Comparison of ENCODE assay signal across 18 mouse cellular contexts in the genomic region with DNA sequence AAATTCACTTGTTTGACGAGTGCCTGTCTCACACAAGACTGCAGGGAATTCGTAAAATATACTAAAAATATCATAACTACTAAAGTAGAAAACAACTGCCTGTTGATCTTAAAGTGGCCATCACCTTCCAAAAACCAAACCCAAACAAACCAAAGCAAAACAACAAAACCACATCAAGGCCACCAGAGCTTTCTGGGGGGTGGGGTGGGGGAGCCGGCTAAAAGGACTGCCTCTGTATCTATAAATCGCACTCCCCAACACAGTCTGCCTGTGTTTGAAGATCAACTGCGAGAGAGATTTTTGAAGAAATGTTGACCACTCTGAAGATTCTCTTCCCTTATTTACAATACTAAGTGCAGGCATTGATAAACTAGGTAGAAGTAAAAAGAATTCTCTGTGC. TPM values are rescaled to one million over a fixed set of nuclear protein-coding genes. Genes with fewer than 3 reads are reported as not detected.
"Had no signal": no experiment of that assay in that cellular context is flagged by ENCODE, and none has a peak within 500 bp of the region (broad histone marks: within the 10 kb centered on the region; RNA-seq: fewer than 3 reads in every experiment).

No protein-coding gene starts in this region.

- H3K4me1 ChIP-seq: neural tube, embryonic 12.5 days; neural tube, embryonic 13.5 days; neural tube, embryonic 15.5 days; stomach, embryonic 15.5 days had no signal

- H3K9me3 ChIP-seq: neural tube, embryonic 12.5 days; neural tube, embryonic 13.5 days; neural tube, embryonic 15.5 days; stomach, embryonic 15.5 days had no signal

- DNase-seq: retina, postnatal 1 day; right cerebral cortex, adult 18-20 months; right cerebral cortex, postnatal 14 days; right cerebral cortex, postnatal 25 days; right cerebral cortex, postnatal 4 days; spleen, adult 18-20 months; thymus, adult 18-20 months; thymus, adult 2 months; thymus, postnatal 14 days; thymus, postnatal 25 days; thymus, postnatal 36 days; thymus, postnatal 4 days had no signal

- H3K36me3 ChIP-seq: neural tube, embryonic 12.5 days; neural tube, embryonic 13.5 days; neural tube, embryonic 15.5 days; stomach, embryonic 15.5 days had no signal

- H3K27me3 ChIP-seq: neural tube, embryonic 12.5 days; neural tube, embryonic 13.5 days; neural tube, embryonic 15.5 days; stomach, embryonic 15.5 days had no signal

- H3K4me2 ChIP-seq: neural tube, embryonic 12.5 days; neural tube, embryonic 13.5 days; neural tube, embryonic 15.5 days; stomach, embryonic 15.5 days had no signal

- H3K9ac ChIP-seq: neural tube, embryonic 12.5 days; neural tube, embryonic 13.5 days; neural tube, embryonic 15.5 days; stomach, embryonic 15.5 days had no signal

- H3K27ac ChIP-seq: neural tube, embryonic 12.5 days; neural tube, embryonic 13.5 days; neural tube, embryonic 15.5 days; stomach, embryonic 15.5 days; stomach, postnatal 0 days had no signal

- H3K4me3 ChIP-seq: neural tube, embryonic 12.5 days; neural tube, embryonic 13.5 days; neural tube, embryonic 15.5 days; stomach, embryonic 15.5 days had no signal

RNA-seq across cellular contexts. Expression of gene Cyp2u1, which starts 55.2 kb away (rescaled TPM):
- total RNA-seq: neutrophil, adult 5-6 weeks had no signal
